Mouse (Mus musculus) central nervous system, embryonic 18 days (tissue): Measurements from ENCODE around the gene Ttc19. TPM values are rescaled to one million over a fixed set of nuclear protein-coding genes. Genes with fewer than 3 reads are reported as not detected.

ENCODE experiments used
- polyA plus RNA-seq: library from polyadenylated mRNA; depleted of rRNA; stranded (reverse); fragments of >200 nt; gene quantifications from 2 replicates; pipeline ENCODE4 v1.2.3, GENCODE M21; 2012; rRNA removed

The Ttc19 gene
- polyA plus RNA-seq, result 40.3 and 43.0 TPM in 2 replicates

GRCm38 (mm10) chr11:62280675-62281600 lies at the start of gene Ttc19, which contains the start of gene Zswim7:
Gene Ttc19 (plus strand): TSS chr11:62281473.
Gene Zswim7 (minus strand): TSS chr11:62281375.

GRCm38 (mm10) chr11:62248401-62249244 lies 32.6 kb upstream of the Ttc19 start, which contains the start of gene Adora2b:
Gene Adora2b (plus strand): TSS chr11:62248984.

Other genes starting within 250 kb of the Ttc19 start
- gene Adora2b, start 32.5 kb upstream of the Ttc19 start, polyA plus RNA-seq, result 3.1 and 3.8 TPM in 2 replicates
- 13.0 and 14.0 TPM in 2 replicates for gene Zswim7, start 98 bp upstream of the Ttc19 start, polyA plus RNA-seq
- gene Pigl, start 177.0 kb downstream of the Ttc19 start, polyA plus RNA-seq, result 7.4 and 8.2 TPM in 2 replicates
- gene Ncor1, start 177.1 kb downstream of the Ttc19 start, polyA plus RNA-seq, result 120 and 121 TPM in 2 replicates